In the genomic region with DNA sequence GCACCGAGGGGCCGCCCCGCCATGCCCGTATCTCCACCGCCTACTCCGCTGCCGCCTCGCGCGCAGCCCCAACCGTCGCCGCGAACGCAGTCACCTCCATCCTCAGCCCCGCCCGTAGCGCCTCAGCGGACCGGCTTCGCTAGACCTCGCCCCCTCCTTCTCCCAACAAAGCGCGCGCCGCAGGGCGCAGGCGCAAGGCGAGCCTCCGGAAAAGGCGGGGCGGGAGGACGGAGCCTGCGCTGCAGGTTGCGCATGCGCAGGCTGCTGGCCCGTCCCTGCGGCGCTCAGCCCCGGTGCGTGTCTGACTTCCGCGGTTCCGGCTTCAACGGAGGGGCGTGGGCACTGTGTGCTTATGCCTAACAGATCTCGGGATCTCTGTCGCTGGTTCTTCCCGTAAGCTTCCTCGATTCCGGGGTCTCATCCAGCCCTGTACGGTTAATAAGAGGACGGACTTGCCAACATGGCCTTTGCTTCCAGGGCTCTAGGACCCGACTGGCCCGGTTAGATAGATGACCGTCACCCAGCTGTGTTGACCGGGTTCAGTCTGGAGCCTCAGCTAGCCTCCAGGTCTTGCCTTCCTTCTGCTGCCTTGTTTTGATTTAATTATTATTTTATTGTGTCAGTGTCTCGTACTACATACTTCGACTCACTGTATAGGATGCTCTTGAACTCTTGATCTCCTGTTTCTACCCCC, we compare ENCODE assay signal across 8 mouse cellular contexts. TPM values are rescaled to one million over a fixed set of nuclear protein-coding genes. Genes with fewer than 3 reads are reported as not detected.
A peak's percentile ranks its signal among the peaks of the same experiment; 100 is the strongest.
DNase-seq lines count a peak whose midpoint lies in the region; ATAC-seq lines count a peak whose summit lies in the region.

A gene (minus strand): TSS at position 201 of the 694 bp plus-strand sequence.

- H3K9me3 ChIP-seq in hindbrain, embryonic 15.5 days, result no peaks in the 10 kb centered on the region

- H3K4me1 ChIP-seq in hindbrain, embryonic 15.5 days (replicated peaks), result peaks cover 33% of the 10 kb centered on the region

- peak within 1 kb of the TSS; percentile 78 for H3K4me2 ChIP-seq in hindbrain, embryonic 15.5 days

- peak within 1 kb of the TSS; percentile 88 for H3K4me3 ChIP-seq in hindbrain, embryonic 15.5 days

- peak within 1 kb of the TSS; percentile 94 for H3K27ac ChIP-seq in hindbrain, embryonic 15.5 days (replicated peaks)

- H3K27me3 ChIP-seq in hindbrain, embryonic 15.5 days, result no peaks in the 10 kb centered on the region

- peak; percentile 97 for DNase-seq in T-cell, adult 2 months (ENCODE audit: low spot score)
- DNase-seq in cerebellum, postnatal 36 days, result peak; percentile 90 to 95
- peak; percentile 91 for DNase-seq in frontal cortex, postnatal 36 days (ENCODE audit: low spot score in 2 of 2)
- peak; percentile 87 for DNase-seq in left cerebral cortex, adult 11 months (ENCODE audit: low spot score)
- peak; percentile 96 for DNase-seq in lung, postnatal 4 days
- DNase-seq in retina, postnatal 7 days (ENCODE audit: low read depth, low spot score), result peak; percentile 98
- DNase-seq in urinary bladder, adult 2 months (ENCODE audit: low spot score), result peak; percentile 84

- under 1% methylated on average over 54 of the region's 59 CpGs for WGBS in hindbrain, embryonic 15.5 days

- H3K9ac ChIP-seq in hindbrain, embryonic 15.5 days, result peak within 1 kb of the TSS; percentile 81

- no peaks in the 10 kb centered on the region for H3K36me3 ChIP-seq in hindbrain, embryonic 15.5 days

- peak; percentile 95 for ATAC-seq in hindbrain, embryonic 15.5 days (ENCODE audit: low FRiP score, low read depth)

RNA-seq across cellular contexts. Expression of the gene that starts here (rescaled TPM):
- 36.1 and 36.4 TPM in 2 replicates for polyA plus RNA-seq in hindbrain, embryonic 15.5 days (2015; fragmentation: Nextera tagmentation; extraction: Ambion mirVana)
- polyA plus RNA-seq in urinary bladder, adult 2 months (2012; rRNA removed), result 16.5 TPM in 2 replicates

Comparison
In these comparisons a context has a peak if more than half of its experiments do, and no peak if none do; other contexts are left out.
1. Peak in every context shown above with its lines: DNase-seq, ATAC-seq, H3K4me3 ChIP-seq and H3K27ac ChIP-seq.